Mouse (Mus musculus): ENCODE results near the gene Kank4. TPM values are rescaled to one million over a fixed set of nuclear protein-coding genes. Genes with fewer than 3 reads are reported as not detected.
"Not testable (repeated sequence)": the region's sequence is repeated elsewhere in the genome, so short reads cannot be mapped to it uniquely, and the experiment has no call there.

The Kank4 gene
- polyA plus RNA-seq, 1 experiment from 2014 or later: 5.9 TPM

GRCm38 (mm10) chr4:98728716-98729115 is 88.6 kb downstream of the Kank4 start:
- Histone ChIP-seq H3K4me3 (ENCODE audit: low read depth, low read length) (no peak overlapping the region), H3K36me3 (ENCODE audit: insufficient read depth) (no peaks in the 10 kb centered on the region), H3K9me3 (ENCODE audit: low read depth, low read length) (no peaks in the 10 kb centered on the region), H3K9ac (no peak overlapping the region), H3K4me2 (no peak overlapping the region), H3K27me3 (ENCODE audit: insufficient read depth, low read length) (peaks cover 10% of the 10 kb centered on the region), H3K4me1 (ENCODE audit: insufficient read depth) (no peaks in the 10 kb centered on the region), H3K27ac (ENCODE audit: low read depth) (no peak overlapping the region)
- ATAC-seq (ENCODE audit: insufficient read depth) (no peak), DNase-seq (no peak)
- no peak for TF ChIP-seq CTCF (IDR thresholded peaks at IDR 0.05; ENCODE audit: low read depth)
- WGBS: 41% methylated on average over 7 of the region's 7 CpGs

- peak overlapping the region; percentile 23; the same call in 1 of the 2 replicates for H3K4me3 ChIP-seq (ENCODE audit: low read depth, low read length)
- H3K9ac ChIP-seq: no peak overlapping the region
- no peaks in the 10 kb centered on the region for H3K9me3 ChIP-seq (ENCODE audit: low read depth, low read length)
- no peaks in the 10 kb centered on the region for H3K4me1 ChIP-seq (ENCODE audit: insufficient read depth)
- no peak for TF ChIP-seq CTCF (IDR thresholded peaks at IDR 0.05; ENCODE audit: low read depth)
- H3K4me2 ChIP-seq: peak overlapping the region; percentile 56
- peaks cover 10% of the 10 kb centered on the region for H3K27me3 ChIP-seq (ENCODE audit: insufficient read depth, low read length)
- WGBS: 3% methylated on average over 10 of the region's 10 CpGs
- ATAC-seq (ENCODE audit: insufficient read depth) (no peak), DNase-seq (peak; percentile 15)
- H3K27ac ChIP-seq (ENCODE audit: low read depth): no peak overlapping the region
- H3K36me3 ChIP-seq (ENCODE audit: insufficient read depth): no peaks in the 10 kb centered on the region
Observed at GRCm38 (mm10) chr4:98727959-98728347, 89.4 kb downstream of the Kank4 start.

- H3K4me1 ChIP-seq (ENCODE audit: insufficient read depth): no peaks in the 10 kb centered on the region
- H3K4me2 ChIP-seq: peak overlapping the region; percentile 56
- no peaks in the 10 kb centered on the region for H3K36me3 ChIP-seq (ENCODE audit: insufficient read depth)
- H3K9ac ChIP-seq: peak overlapping the region; percentile 24; the same call in 1 of the 2 replicates
- peak; percentile 36 for DNase-seq
- WGBS: 6% methylated on average over 21 of the region's 21 CpGs
- no peaks in the 10 kb centered on the region for H3K9me3 ChIP-seq (ENCODE audit: low read depth, low read length)
- H3K27ac ChIP-seq (ENCODE audit: low read depth): no peak overlapping the region
- peaks cover 10% of the 10 kb centered on the region for H3K27me3 ChIP-seq (ENCODE audit: insufficient read depth, low read length)
- TF ChIP-seq CTCF (IDR thresholded peaks at IDR 0.05; ENCODE audit: low read depth): no peak
- H3K4me3 ChIP-seq (ENCODE audit: low read depth, low read length): peak overlapping the region; percentile 23
- peak; percentile 26; the same call in 1 of the 2 replicates for ATAC-seq (ENCODE audit: insufficient read depth)
Observed at GRCm38 (mm10) chr4:98727295-98727958, 89.9 kb downstream of the Kank4 start.

GRCm38 (mm10) chr4:98726590-98727237 is 90.6 kb downstream of the Kank4 start, which contains the start of gene L1td1:
Gene L1td1, plus strand, starts transcription at chr4:98726734.
- Histone ChIP-seq H3K9me3 (ENCODE audit: low read depth, low read length) (no peaks in the 10 kb centered on the region), H3K9ac (peak within 1 kb of the TSS; percentile 24), H3K4me3 (ENCODE audit: low read depth, low read length) (peak within 1 kb of the TSS; percentile 23), H3K4me2 (peak within 1 kb of the TSS; percentile 56), H3K4me1 (ENCODE audit: insufficient read depth) (no peaks in the 10 kb centered on the region), H3K27me3 (ENCODE audit: insufficient read depth, low read length) (peaks cover 10% of the 10 kb centered on the region), H3K36me3 (ENCODE audit: insufficient read depth) (no peaks in the 10 kb centered on the region), H3K27ac (ENCODE audit: low read depth) (no peak within 1 kb of the TSS)
- WGBS: 5% methylated on average over 29 of the region's 29 CpGs
- DNase-seq (peak; percentile 9), ATAC-seq (ENCODE audit: insufficient read depth) (peak; percentile 40; the same call in 1 of the 2 replicates)
- TF ChIP-seq CTCF (IDR thresholded peaks at IDR 0.05; ENCODE audit: low read depth): no peak

GRCm38 (mm10) chr4:98725439-98725838 is 91.9 kb downstream of the Kank4 start:
- Histone ChIP-seq H3K4me3 (ENCODE audit: low read depth, low read length) (no peak overlapping the region), H3K4me2 (no peak overlapping the region), H3K9ac (no peak overlapping the region), H3K36me3 (ENCODE audit: insufficient read depth) (no peaks in the 10 kb centered on the region), H3K27me3 (ENCODE audit: insufficient read depth, low read length) (peaks cover 10% of the 10 kb centered on the region), H3K27ac (ENCODE audit: low read depth) (no peak overlapping the region), H3K4me1 (ENCODE audit: insufficient read depth) (no peaks in the 10 kb centered on the region), H3K9me3 (ENCODE audit: low read depth, low read length) (no peaks in the 10 kb centered on the region)
- WGBS: 24% methylated on average over 4 of the region's 4 CpGs
- DNase-seq (peak; percentile 54), ATAC-seq (ENCODE audit: insufficient read depth) (peak; percentile 47; the same call in 1 of the 2 replicates)
- TF ChIP-seq CTCF (IDR thresholded peaks at IDR 0.05; ENCODE audit: low read depth): peak; percentile 55

- H3K27me3 ChIP-seq (ENCODE audit: insufficient read depth, low read length): peaks cover 10% of the 10 kb centered on the region
- 82% methylated on average over 1 of the region's 1 CpGs for WGBS
- not testable (repeated sequence) for H3K9me3 ChIP-seq (ENCODE audit: low read depth, low read length); ATAC-seq (ENCODE audit: insufficient read depth); H3K4me3 ChIP-seq (ENCODE audit: low read depth, low read length); H3K36me3 ChIP-seq (ENCODE audit: insufficient read depth); H3K27ac ChIP-seq (ENCODE audit: low read depth); H3K4me2 ChIP-seq; H3K4me1 ChIP-seq (ENCODE audit: insufficient read depth); H3K9ac ChIP-seq; DNase-seq
Observed at GRCm38 (mm10) chr4:98724682-98725081, 92.7 kb downstream of the Kank4 start.

GRCm38 (mm10) chr4:98722454-98722853 is 94.9 kb downstream of the Kank4 start:
- Histone ChIP-seq H3K27me3 (ENCODE audit: insufficient read depth, low read length) (peaks cover 3% of the 10 kb centered on the region), H3K36me3 (ENCODE audit: insufficient read depth) (no peaks in the 10 kb centered on the region), H3K4me2 (no peak overlapping the region), H3K4me3 (ENCODE audit: low read depth, low read length) (no peak overlapping the region), H3K9ac (no peak overlapping the region), H3K27ac (ENCODE audit: low read depth) (no peak overlapping the region), H3K9me3 (ENCODE audit: low read depth, low read length) (no peaks in the 10 kb centered on the region), H3K4me1 (ENCODE audit: insufficient read depth) (no peaks in the 10 kb centered on the region)
- DNase-seq (peak; percentile 86), ATAC-seq (ENCODE audit: insufficient read depth) (no peak)
- TF ChIP-seq CTCF (IDR thresholded peaks at IDR 0.05; ENCODE audit: low read depth): peak; percentile 86
- 9% methylated on average over 8 of the region's 8 CpGs for WGBS

Data from lung, embryonic 14.5 days (tissue).